Mouse (Mus musculus) cortical plate, adult 2 months (tissue): ENCODE measurements around the gene Klhl32.

Source experiments
- CTCF ChIP-seq: fragments of 200-500 bp; IDR thresholded peaks from 2 replicates; pipeline ENCODE4 v1.5.1; 2011; ENCODE audit warnings: mild to moderate bottlenecking, control low read depth, low read length; ENCODE audit not compliant: insufficient read depth; ENCODE audit errors: extremely low read depth
- POLR2A ChIP-seq: fragments of 200-500 bp; IDR thresholded peaks from 2 replicates; pipeline ENCODE4 v1.6.1; 2011; ENCODE audit warnings: mild to moderate bottlenecking, low read length, control low read depth; ENCODE audit not compliant: insufficient read depth; ENCODE audit errors: extremely low read depth

GRCm38 (mm10) chr4:24582295-24582694, 268.6 kb downstream of the Klhl32 start:
- TF ChIP-seq CTCF (no peak), POLR2A (no peak)
